Mouse (Mus musculus) left cerebral cortex, postnatal 10 days (tissue): ENCODE results near the gene Fbxo30. TPM values are rescaled to one million over a fixed set of nuclear protein-coding genes. Genes with fewer than 3 reads are reported as not detected.
"Not testable (repeated sequence)": the region's sequence is repeated elsewhere in the genome, so short reads cannot be mapped to it uniquely, and the experiment has no call there.

ENCODE experiments used
- DNase-seq, 2 experiments: peaks; one replicate each; pipeline ENCODE4 v3.0.0; 2021 to 2022; ENCODE audit warnings: low spot score in 2 of 2, mixed read lengths in 1 of 2; ENCODE audit errors: extremely low spot score in 1 of 2
- intact Hi-C: fragments of 180-260 bp; cut with DNase I; formaldehyde crosslinking; loops from one replicate; pipeline ENCODE4 v1.15.1; 2025
- total RNA-seq, 2 experiments: library from RNA; stranded (reverse); gene quantifications; 2 replicates each; pipeline ENCODE4 v1.2.3; 2021

The Fbxo30 gene
- total RNA-seq, 2 experiments from 2014 or later, result 11.9 to 13.3 TPM

- DNase-seq, intact Hi-C loops: not testable (repeated sequence)
These were observed 36.8 kb downstream of the Fbxo30 start for GRCm38 (mm10) chr10:11317856-11318454.

GRCm38 (mm10) chr10:11319446-11319970 lies 38.4 kb downstream of the Fbxo30 start:
- no peak for DNase-seq
- intact Hi-C loops, result no loop called here

DNA sequence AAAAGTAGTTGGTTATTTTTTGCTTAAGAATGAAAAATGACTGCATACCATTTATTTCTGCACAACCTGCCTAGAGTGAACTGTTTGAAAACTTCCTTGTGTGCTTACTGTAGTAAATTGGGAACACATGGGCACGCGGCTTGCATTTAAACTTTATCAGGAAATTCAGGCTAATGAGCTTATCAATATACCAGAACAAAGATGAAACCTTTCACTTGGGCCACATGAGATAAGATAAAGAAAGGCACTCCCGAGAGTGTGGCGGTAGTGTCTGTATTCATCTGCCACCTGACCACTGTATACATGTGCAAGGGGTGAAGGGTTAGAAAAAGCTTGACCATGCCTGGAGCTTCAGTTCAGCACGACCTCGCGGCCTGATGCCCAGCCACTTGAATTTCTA lies 41.2 kb downstream of the Fbxo30 start:
- intact Hi-C loops, result no loop called here
- DNase-seq, result no peak

DNA sequence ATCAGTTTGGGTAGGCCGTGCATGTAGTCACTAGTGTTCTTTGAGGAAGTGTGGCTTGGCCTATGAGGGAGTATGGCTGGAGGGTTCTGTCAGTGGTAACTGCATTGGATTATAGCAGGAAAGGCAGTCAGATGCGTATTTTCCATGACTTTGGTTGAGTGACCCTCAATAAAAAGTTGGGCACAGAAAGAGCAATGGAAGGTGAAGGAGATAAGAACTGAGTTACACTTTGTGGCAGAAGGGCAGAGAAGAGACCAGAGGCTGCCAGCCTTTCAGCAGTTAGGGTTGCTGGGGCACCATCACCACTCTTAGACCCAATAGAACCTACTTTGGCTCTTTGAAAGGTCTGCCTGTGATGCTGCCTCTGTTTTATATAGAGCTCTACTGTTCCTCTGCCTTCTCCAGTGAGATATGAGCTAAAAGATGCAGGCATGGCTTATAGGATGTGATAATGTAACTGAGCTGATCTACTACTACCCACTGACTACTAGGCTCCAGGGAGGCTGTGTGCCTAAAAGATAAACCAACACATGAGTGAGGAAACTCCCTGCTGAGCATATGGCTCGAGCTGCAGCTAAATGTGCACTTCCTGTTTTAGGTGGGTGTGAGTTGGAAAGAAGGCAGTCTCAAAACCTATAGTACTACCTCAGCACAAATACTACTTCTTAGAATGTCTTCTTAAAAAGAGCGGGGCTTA lies 42.2 kb downstream of the Fbxo30 start:
- no peak for DNase-seq
- intact Hi-C loops, result no loop called here

DNA sequence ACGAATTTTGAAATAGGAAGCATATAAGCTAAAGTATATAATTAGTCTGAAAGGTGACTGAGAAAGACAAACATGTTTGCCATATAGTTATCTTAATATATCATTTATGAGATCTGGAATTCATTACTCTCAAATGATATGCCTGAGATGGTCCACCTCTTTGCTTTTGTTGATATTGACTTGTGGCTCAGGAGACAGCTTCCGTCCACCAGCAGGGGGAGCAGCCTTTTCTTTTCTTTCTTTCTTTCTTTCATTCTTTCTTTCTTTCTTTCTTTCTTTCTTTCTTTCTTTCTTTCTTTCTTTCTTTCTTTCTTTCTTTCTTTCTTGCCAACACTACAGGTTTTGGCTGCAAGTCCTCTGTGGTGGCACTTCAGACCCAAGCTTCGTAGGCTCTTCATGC lies 45.4 kb downstream of the Fbxo30 start:
- intact Hi-C loops, result no loop called here
- DNase-seq, result no peak

DNA sequence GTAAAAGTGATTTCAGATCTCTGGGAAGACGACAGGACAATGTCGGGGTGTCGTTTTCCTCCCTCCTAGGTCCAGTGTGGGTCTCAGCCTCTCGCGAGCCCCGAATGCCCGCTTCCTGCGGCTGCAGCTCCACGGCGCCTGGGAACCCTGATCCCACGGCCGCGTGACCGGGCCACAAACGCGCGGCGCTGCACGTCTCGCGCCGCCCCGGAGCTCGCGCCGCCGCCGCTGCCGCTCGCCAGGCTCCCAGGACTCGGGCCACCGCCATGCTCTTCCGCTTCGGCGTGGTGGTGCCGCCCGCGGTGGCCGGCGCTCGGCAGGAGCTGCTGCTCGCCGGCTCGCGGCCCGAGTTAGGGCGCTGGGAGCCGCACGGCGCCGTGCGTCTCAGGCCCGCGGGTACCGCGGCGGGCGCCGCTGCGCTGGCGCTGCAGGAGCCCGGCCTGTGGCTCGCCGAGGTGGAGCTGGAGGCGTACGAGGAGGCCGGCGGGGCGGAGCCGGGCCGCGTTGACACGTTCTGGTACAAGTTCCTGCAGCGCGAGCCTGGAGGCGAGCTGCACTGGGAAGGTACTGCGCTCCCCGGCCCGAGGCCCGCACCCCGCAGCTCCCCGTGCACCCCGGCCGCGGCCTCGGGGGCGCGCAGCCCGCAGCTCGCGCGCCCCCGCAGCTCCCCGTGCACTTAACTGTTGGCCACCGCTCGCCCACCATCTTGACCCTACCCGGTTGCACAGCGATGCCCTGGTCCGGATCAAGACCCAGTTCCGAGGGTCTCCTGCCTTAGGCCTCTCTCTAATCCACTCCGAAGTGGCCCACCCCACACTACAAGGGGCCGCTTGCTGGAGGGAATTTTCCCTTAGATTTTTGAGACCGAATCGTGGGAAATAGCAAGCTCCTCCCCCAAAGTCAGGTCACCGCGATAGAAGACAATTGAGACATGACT lies 62.3 kb downstream of the Fbxo30 start, which contains the start of gene Epm2a:
Gene Epm2a, plus strand, starts transcription at position 200 of the 937 bp plus-strand sequence.
- DNase-seq, result peak; percentile 65 to 90
- intact Hi-C loops, result loop anchor here (5.0 to 10.0 kb wide), 2 partner anchors 61 to 129 kb away; partner anchors contain the start of gene Fbxo30

GRCm38 (mm10) chr10:11344536-11345468 lies 63.7 kb downstream of the Fbxo30 start:
- intact Hi-C loops, result loop anchor here (5.0 to 10.0 kb wide), 2 partner anchors 63 to 130 kb away; partner anchors contain the start of gene Fbxo30
- no peak for DNase-seq

Other genes starting within 250 kb of the Fbxo30 start
- 10 to 100 TPM; 26.6 to 35.0 TPM for gene Grm1, start 199.0 kb upstream of the Fbxo30 start, total RNA-seq
- 10 to 100 TPM; 42.8 to 45.4 TPM for gene Shprh, start 131.9 kb upstream of the Fbxo30 start, total RNA-seq
- 10 to 100 TPM; 29.3 to 32.8 TPM for gene Epm2a, start 62.1 kb downstream of the Fbxo30 start, total RNA-seq